Mouse (Mus musculus): Measurements from ENCODE around the gene Trub2.

DNA sequence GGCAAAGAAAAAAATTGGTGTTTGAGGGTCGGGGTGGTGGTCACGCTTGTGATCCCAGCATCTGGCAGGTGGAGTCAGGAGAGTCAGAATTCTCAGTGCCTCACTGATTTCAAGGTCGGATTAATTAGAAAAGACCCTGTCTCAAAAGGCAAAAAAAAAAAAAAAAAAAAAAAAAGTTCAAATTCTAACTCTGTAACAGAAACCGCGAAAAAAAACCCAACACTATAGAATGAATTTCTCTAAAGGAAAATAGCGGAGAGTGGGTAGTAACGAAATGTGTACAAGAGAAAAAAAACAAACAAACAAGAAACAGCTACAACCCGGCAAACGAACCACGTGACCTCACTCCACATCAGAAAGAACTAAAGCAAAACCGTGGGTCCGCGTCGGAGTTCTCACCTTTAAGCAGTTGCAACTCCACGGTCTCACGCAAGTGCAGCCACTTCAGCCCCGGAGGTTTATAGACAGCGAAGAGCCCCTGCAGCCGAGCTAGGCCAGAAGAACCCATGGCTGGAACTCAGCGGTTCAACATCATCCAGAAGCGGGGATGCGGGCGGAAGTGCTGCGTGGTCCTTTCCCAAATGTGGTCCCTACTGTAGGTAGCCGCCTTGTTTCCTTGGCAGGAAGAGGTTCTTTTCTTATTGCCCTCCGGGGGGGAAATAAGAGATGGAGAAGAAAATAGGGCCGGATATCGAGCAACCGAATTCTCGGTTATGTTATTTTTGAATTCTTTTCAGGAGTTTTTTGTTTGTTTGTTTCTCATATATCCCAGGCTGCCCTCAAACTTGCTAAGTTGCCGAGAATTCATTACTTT, 991 bp downstream of the Trub2 start, which contains the start of gene Coq4:
- TF ChIP-seq CTCF (IDR thresholded peaks at IDR 0.05; ENCODE audit: low read depth, low read length) (no peak), POLR2AphosphoS5 (IDR thresholded peaks at IDR 0.05; ENCODE audit: insufficient replicate concordance, low read depth, low read length) (no peak), GATA2 (IDR thresholded peaks at IDR 0.05; ENCODE audit: borderline replicate concordance, low read depth, low read length) (no peak)
